Mouse (Mus musculus) lung, adult 10 weeks (tissue): ENCODE measurements around the gene 4921501E09Rik. TPM values are rescaled to one million over a fixed set of nuclear protein-coding genes. Genes with fewer than 3 reads are reported as not detected.

Experiments
- polyA plus RNA-seq: library from polyadenylated mRNA; stranded (reverse); fragments of 350-450 nt; fragmentation: Illumina TruSeq; extraction: RNeasy Lipid Tissue Mini Kit (QIAGEN cat#74804); gene quantifications from one replicate; pipeline ENCODE4 v1.2.3, GENCODE M21; 2014; ENCODE audit warnings: low read depth, low replicate concordance; ENCODE audit not compliant: insufficient read depth

Gene 4921501E09Rik
- polyA plus RNA-seq: not detected

DNA sequence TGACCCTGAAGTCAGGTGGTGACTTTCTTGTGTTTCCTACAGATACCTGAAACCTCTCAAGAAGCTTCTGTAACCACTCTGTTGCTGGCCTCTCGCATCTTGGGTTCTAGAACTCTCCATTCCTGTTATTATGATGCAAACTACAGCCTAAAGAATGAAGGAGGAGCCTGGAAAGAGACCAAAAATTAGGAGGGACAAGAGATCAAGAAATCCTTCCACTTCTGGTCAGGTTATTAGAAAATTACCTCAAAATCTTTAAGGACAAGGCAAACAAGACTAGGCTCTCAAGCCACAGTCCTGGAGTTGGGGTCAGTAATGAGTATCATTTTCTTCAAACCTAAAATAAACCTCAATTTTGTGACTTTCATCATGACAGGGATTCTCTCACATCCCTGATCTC is at the start of gene 4921501E09Rik:
4921501E09Rik (minus strand) TSS at position 101 of the 400 bp plus-strand sequence.

DNA sequence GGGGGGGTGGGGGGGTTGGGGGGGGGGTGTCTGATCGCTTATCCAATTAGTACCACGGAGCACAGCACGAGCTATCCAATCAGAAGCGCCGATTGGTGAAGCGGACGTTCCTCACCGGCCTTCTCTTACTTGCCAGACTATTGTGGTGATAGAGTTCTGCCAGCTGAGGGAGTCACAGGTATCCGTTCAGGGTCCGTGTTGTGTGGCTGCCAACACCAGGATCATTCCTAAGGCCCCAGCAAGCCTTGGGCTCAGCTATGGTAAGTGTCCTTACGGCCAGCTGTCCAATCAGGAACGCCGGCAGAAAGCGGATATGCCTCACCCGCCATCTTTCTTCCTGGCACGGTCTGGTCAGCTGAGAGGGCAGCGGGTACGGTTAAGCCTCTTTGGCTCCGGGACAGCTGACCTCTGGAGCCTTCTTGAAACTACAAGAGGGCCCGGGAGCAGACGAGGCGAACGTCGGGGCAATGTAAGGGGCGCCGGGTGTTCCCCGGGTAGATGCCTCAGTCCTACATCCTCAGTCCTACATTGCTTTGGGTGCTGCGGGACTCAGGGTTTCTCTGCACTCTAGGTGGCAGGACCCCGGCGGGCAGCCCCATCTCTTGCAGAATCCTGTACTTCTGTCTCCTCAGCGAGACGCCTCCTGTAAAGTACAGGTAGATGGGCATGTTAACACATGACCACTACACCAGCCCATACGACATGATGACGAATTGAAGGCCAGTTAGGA is 21.5 kb upstream of the 4921501E09Rik start, which contains the start of gene Zfp563:
Zfp563 (plus strand) TSS at position 91 of the 730 bp plus-strand sequence.

DNA sequence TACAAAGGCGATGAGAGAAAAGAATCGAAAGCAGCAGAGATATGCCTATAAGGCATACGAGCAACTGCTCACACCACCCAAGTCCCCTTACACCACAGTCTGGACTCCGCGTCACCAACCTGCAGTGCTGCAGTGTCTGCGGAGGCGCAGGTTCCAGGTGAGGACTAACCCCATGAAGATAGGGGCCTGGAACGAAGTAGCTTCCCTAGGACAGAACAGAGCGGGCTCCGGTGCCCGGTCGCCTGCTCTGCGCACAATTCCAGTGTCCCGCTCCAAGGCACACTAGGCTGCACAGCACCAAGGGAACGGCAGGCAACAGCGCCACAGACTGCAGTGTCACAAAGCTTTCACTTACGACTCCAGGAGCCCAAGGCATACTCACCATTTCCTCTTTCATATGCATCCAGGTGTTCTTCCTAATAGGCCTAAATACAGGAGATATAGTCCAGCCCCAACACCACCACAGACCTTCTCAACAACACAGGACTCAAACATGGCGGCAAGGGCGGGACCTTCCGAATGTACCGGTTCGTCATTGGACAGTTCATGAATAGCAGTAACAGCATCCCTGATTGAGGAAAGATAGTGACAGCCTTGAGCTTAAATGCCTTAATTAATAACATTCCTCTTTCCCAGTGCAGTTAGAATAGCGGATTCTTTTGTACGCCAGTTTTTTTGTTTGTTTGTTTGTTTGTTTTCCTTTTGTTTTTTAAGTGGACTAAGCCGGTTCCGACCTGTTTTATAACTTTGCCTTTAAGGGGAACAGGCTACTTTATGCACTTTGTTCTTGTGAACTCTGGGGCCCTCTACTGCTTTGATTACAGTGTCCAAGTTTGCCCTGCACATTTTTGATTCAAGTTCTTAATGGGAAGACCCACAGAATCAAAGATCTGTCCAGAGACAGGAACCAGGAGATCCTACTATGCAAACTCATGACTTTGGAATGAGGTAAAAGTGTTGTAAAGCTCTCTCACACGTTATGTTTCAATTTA is 34.7 kb downstream of the 4921501E09Rik start, which contains the start of gene Zfp763:
Zfp763 (minus strand) TSS at position 503 of the 992 bp plus-strand sequence.

Other genes with a start within 250 kb of the 4921501E09Rik start
- 1.4 TPM for gene Zfp799, start 237.8 kb downstream of the 4921501E09Rik start, polyA plus RNA-seq
- 2.5 TPM for gene Zfp870, start 176.4 kb downstream of the 4921501E09Rik start, polyA plus RNA-seq
- gene Cyp4f14, start 150.7 kb downstream of the 4921501E09Rik start, polyA plus RNA-seq: not detected
- 21.3 TPM for gene Cyp4f13, start 120.7 kb downstream of the 4921501E09Rik start, polyA plus RNA-seq
- gene Zfp472, start 102.2 kb downstream of the 4921501E09Rik start, polyA plus RNA-seq: 6.2 TPM
- gene Zfp952, start 74.9 kb downstream of the 4921501E09Rik start, polyA plus RNA-seq: 7.3 TPM
- 4.0 TPM for gene Zfp763, start 34.7 kb downstream of the 4921501E09Rik start, polyA plus RNA-seq
- 3.2 TPM for gene Zfp563, start 21.3 kb upstream of the 4921501E09Rik start, polyA plus RNA-seq
- not detected for gene Morc2b, start 71.6 kb upstream of the 4921501E09Rik start, polyA plus RNA-seq
- not detected for gene Olfr55, start 100.4 kb upstream of the 4921501E09Rik start, polyA plus RNA-seq
- gene Olfr239, start 123.2 kb upstream of the 4921501E09Rik start, polyA plus RNA-seq: not detected
- gene Olfr1564, start 153.6 kb upstream of the 4921501E09Rik start, polyA plus RNA-seq: 0.08 TPM
- 4.4 TPM for gene Zfp955a, start 187.1 kb upstream of the 4921501E09Rik start, polyA plus RNA-seq
- not detected for gene Olfr63, start 196.6 kb upstream of the 4921501E09Rik start, polyA plus RNA-seq
- 2.7 TPM for gene Zfp955b, start 221.5 kb upstream of the 4921501E09Rik start, polyA plus RNA-seq